ENCODE assay signal across 10 mouse cellular contexts in genomic region chr3:105815236-105815904, GRCm38 (mm10). TPM values are rescaled to one million over a fixed set of nuclear protein-coding genes. Genes with fewer than 3 reads are reported as not detected.
DNase-seq lines count a peak whose midpoint lies in the region; ATAC-seq and TF ChIP-seq lines count a peak whose summit lies in the region.
"Had no signal": no experiment of that assay in that cellular context is flagged by ENCODE, and none has a peak within 500 bp of the region (broad histone marks: within the 10 kb centered on the region; RNA-seq: fewer than 3 reads in every experiment).

No protein-coding gene starts in this region.

- WGBS in forebrain, embryonic 15.5 days: 72% methylated on average over 10 of the region's 10 CpGs
- 85% methylated on average over 10 of the region's 10 CpGs for WGBS in forebrain, embryonic 12.5 days
- WGBS in liver, postnatal 0 days (ENCODE audit: insufficient replicate concordance): 50% methylated on average over 10 of the region's 10 CpGs

- H3K9me3 ChIP-seq in forebrain, embryonic 15.5 days: no peaks in the 10 kb centered on the region
- H3K9me3 ChIP-seq in forebrain, embryonic 12.5 days: no peaks in the 10 kb centered on the region
- no peaks in the 10 kb centered on the region for H3K9me3 ChIP-seq in liver, postnatal 0 days (ENCODE audit: low read length)
- H3K9me3 ChIP-seq: hindbrain, embryonic 12.5 days had no signal

- 0 out of 2 replicates have a peak, but pooled peaks have one; percentile 43 for ATAC-seq in forebrain, embryonic 15.5 days (replicated peaks)
- no peak for ATAC-seq in forebrain, embryonic 12.5 days (ENCODE audit: low FRiP score)
- peak; percentile 91 for ATAC-seq in erythroblast, adult 5-6 weeks (replicated peaks; ENCODE audit: low FRiP score, poor library complexity, severe bottlenecking)
- peak; percentile 95 for ATAC-seq in liver, postnatal 0 days
- ATAC-seq in cerebellum, adult (ENCODE audit: insufficient number of reproducible peaks, low FRiP score, low TSS enrichment): no peak

- H3K27ac ChIP-seq in forebrain, embryonic 15.5 days (replicated peaks): no peak overlapping the region
- no peak overlapping the region for H3K27ac ChIP-seq in forebrain, embryonic 12.5 days
- H3K27ac ChIP-seq in liver, postnatal 0 days (ENCODE audit: low read depth): peak overlapping the region; percentile 12; the same call in 1 of the 2 replicates
- H3K27ac ChIP-seq: hindbrain, embryonic 12.5 days had no signal

- 0 out of 2 replicates have a peak, but pooled peaks cover 2% of the 10 kb centered on the region for H3K4me1 ChIP-seq in forebrain, embryonic 15.5 days
- H3K4me1 ChIP-seq in forebrain, embryonic 12.5 days: peaks cover 10% of the 10 kb centered on the region; the same call in 1 of the 2 replicates
- peaks cover 22% of the 10 kb centered on the region; the same call in 1 of the 2 replicates for H3K4me1 ChIP-seq in liver, postnatal 0 days (ENCODE audit: insufficient read depth)

- no peaks in the 10 kb centered on the region for H3K36me3 ChIP-seq in forebrain, embryonic 15.5 days
- no peaks in the 10 kb centered on the region for H3K36me3 ChIP-seq in forebrain, embryonic 12.5 days (replicated peaks)
- H3K36me3 ChIP-seq in liver, postnatal 0 days (replicated peaks; ENCODE audit: insufficient read depth, low read length): no peaks in the 10 kb centered on the region
- H3K36me3 ChIP-seq: hindbrain, embryonic 12.5 days had no signal

- TF ChIP-seq EP300 in liver, postnatal 0 days (IDR thresholded peaks at IDR 0.05; ENCODE audit: low read depth): no peak; the same call in 1 of the 2 replicates

- H3K27me3 ChIP-seq in forebrain, embryonic 15.5 days: no peaks in the 10 kb centered on the region
- no peaks in the 10 kb centered on the region for H3K27me3 ChIP-seq in forebrain, embryonic 12.5 days
- H3K27me3 ChIP-seq in liver, postnatal 0 days (ENCODE audit: insufficient read depth, low read length): no peaks in the 10 kb centered on the region
- H3K27me3 ChIP-seq: hindbrain, embryonic 12.5 days had no signal

- no peak overlapping the region for H3K4me3 ChIP-seq in forebrain, embryonic 15.5 days
- no peak overlapping the region for H3K4me3 ChIP-seq in forebrain, embryonic 12.5 days (replicated peaks)
- H3K4me3 ChIP-seq in liver, postnatal 0 days (ENCODE audit: low read depth, low read length): no peak overlapping the region
- H3K4me3 ChIP-seq: hindbrain, embryonic 12.5 days had no signal

- no peak for TF ChIP-seq CTCF in liver, postnatal 0 days (IDR thresholded peaks at IDR 0.05; ENCODE audit: low read depth)

- H3K9ac ChIP-seq in forebrain, embryonic 15.5 days (replicated peaks): no peak overlapping the region
- no peak overlapping the region for H3K9ac ChIP-seq in forebrain, embryonic 12.5 days
- no peak overlapping the region for H3K9ac ChIP-seq in liver, postnatal 0 days (replicated peaks)
- H3K9ac ChIP-seq: hindbrain, embryonic 12.5 days had no signal

- H3K4me2 ChIP-seq in forebrain, embryonic 15.5 days (replicated peaks): no peak overlapping the region
- no peak overlapping the region for H3K4me2 ChIP-seq in forebrain, embryonic 12.5 days
- peak overlapping the region; percentile 8; the same call in 1 of the 2 replicates for H3K4me2 ChIP-seq in liver, postnatal 0 days (ENCODE audit: low read depth, low read length)
- H3K4me2 ChIP-seq: hindbrain, embryonic 12.5 days had no signal

- DNase-seq in liver, postnatal 0 days: peak; percentile 58
- peak; percentile 74 to 75 for DNase-seq in spleen, postnatal 36 days (ENCODE audit: low spot score in 2 of 2)
- DNase-seq in layer of hippocampus, adult 9-11 months: no peak
- DNase-seq in ovary, adult 18-20 months (ENCODE audit: low spot score): no peak
- DNase-seq: midbrain, embryonic 14.5 days had no signal

RNA-seq across cellular contexts. Expression of gene Rap1a, which starts 14.2 kb away (rescaled TPM):
- 76.3 and 78.3 TPM in 2 replicates for polyA plus RNA-seq in forebrain, embryonic 15.5 days (2015; fragmentation: Nextera tagmentation; extraction: Ambion mirVana)
- polyA plus RNA-seq in forebrain, embryonic 12.5 days (2016; fragmentation: Nextera tagmentation; extraction: Ambion mirVana): 71.0 and 81.6 TPM in 2 replicates
- 67.7 and 77.8 TPM in 2 replicates for total RNA-seq in erythroblast, adult 5-6 weeks (2015; ENCODE audit: low replicate concordance)
- 99.3 and 137 TPM in 2 replicates for total RNA-seq in erythroblast, adult 5-6 weeks (2017; ENCODE audit: low replicate concordance)
- polyA plus RNA-seq in liver, postnatal 0 days (2015; fragmentation: Nextera tagmentation; extraction: Ambion mirVana): 89.0 and 93.3 TPM in 2 replicates

RNA-seq across cellular contexts. Expression of gene Adora3, which starts 55.3 kb away (rescaled TPM):
- 0.23 and 0.46 TPM in 2 replicates for polyA plus RNA-seq in forebrain, embryonic 15.5 days (2015; fragmentation: Nextera tagmentation; extraction: Ambion mirVana)
- 0.15 TPM in 1 of 2 replicates, not detected in the other for polyA plus RNA-seq in forebrain, embryonic 12.5 days (2016; fragmentation: Nextera tagmentation; extraction: Ambion mirVana)
- total RNA-seq in erythroblast, adult 5-6 weeks (2015; ENCODE audit: low replicate concordance): 0.84 TPM in 1 of 2 replicates, not detected in the other
- 1.1 TPM in 1 of 2 replicates, not detected in the other for total RNA-seq in erythroblast, adult 5-6 weeks (2017; ENCODE audit: low replicate concordance)
- 0.62 and 0.92 TPM in 2 replicates for polyA plus RNA-seq in liver, postnatal 0 days (2015; fragmentation: Nextera tagmentation; extraction: Ambion mirVana)
- polyA plus RNA-seq: hindbrain, embryonic 12.5 days; midbrain, embryonic 14.5 days had no signal

RNA-seq across cellular contexts. Expression of gene Tmigd3, which starts 55.3 kb away (rescaled TPM):
- 0.24 TPM in 1 of 2 replicates, not detected in the other for polyA plus RNA-seq in forebrain, embryonic 15.5 days (2015; fragmentation: Nextera tagmentation; extraction: Ambion mirVana)
- not detected in 2 replicates for polyA plus RNA-seq in forebrain, embryonic 12.5 days (2016; fragmentation: Nextera tagmentation; extraction: Ambion mirVana)
- total RNA-seq in erythroblast, adult 5-6 weeks (2015; ENCODE audit: low replicate concordance): not detected in 2 replicates
- total RNA-seq in erythroblast, adult 5-6 weeks (2017; ENCODE audit: low replicate concordance): 1.2 TPM in 1 of 2 replicates, not detected in the other
- 0.13 TPM in 1 of 2 replicates, not detected in the other for polyA plus RNA-seq in liver, postnatal 0 days (2015; fragmentation: Nextera tagmentation; extraction: Ambion mirVana)
- polyA plus RNA-seq: hindbrain, embryonic 12.5 days; midbrain, embryonic 14.5 days had no signal

Comparison
In these comparisons a context has a peak if more than half of its experiments do, and no peak if none do; other contexts are left out.
1. ATAC-seq: peak in forebrain, embryonic 15.5 days (single experiment), erythroblast, adult 5-6 weeks (single experiment) and liver, postnatal 0 days (single experiment); none in forebrain, embryonic 12.5 days (single experiment) and cerebellum, adult (single experiment).
2. DNase-seq: peak in liver, postnatal 0 days (single experiment) and spleen, postnatal 36 days (2 of 2); none in layer of hippocampus, adult 9-11 months (single experiment) and ovary, adult 18-20 months (single experiment).